Mouse (Mus musculus): Measurements from ENCODE around the gene Abca2.

GRCm38 (mm10) chr2:25484901-25485647 lies 56.6 kb downstream of the Abca2 start:
- no peak for TF ChIP-seq CTCF (IDR thresholded peaks at IDR 0.05; ENCODE audit: low read depth, low read length)
- no peak for TF ChIP-seq POLR2A (IDR thresholded peaks at IDR 0.05; ENCODE audit: extremely low read depth, insufficient read depth, low read length)
